Mouse (Mus musculus) myocyte (in vitro differentiated cells): Measurements from ENCODE around the gene Sec14l1. TPM values are rescaled to one million over a fixed set of nuclear protein-coding genes. Genes with fewer than 3 reads are reported as not detected.
A peak's percentile ranks its signal among the peaks of the same experiment; 100 is the strongest.

Experiments used
- H3K27me3 ChIP-seq: one replicate; pipeline ENCODE4 v1.6.1; 2011; ENCODE audit not compliant: control insufficient read depth, insufficient read depth, insufficient read length
- H3K36me3 ChIP-seq: one replicate; pipeline ENCODE4 v1.6.1; 2011; ENCODE audit not compliant: control insufficient read depth, insufficient read depth
- H3K4me2 ChIP-seq: one replicate; pipeline ENCODE4 v1.6.1; 2011; ENCODE audit warnings: low read depth, control low read depth
- H3K4me3 ChIP-seq: one replicate; pipeline ENCODE4 v1.5.1; 2011; ENCODE audit warnings: mild to moderate bottlenecking, control low read depth, moderate library complexity
- H3K79me2 ChIP-seq: one replicate; pipeline ENCODE4 v1.6.1; 2011; ENCODE audit not compliant: control insufficient read depth, insufficient read depth
- H3ac ChIP-seq: one replicate; pipeline ENCODE4 v1.6.1; 2011; ENCODE audit not compliant: control insufficient read depth, insufficient read length
- CEBPB ChIP-seq: IDR thresholded peaks from 2 replicates; pipeline ENCODE4 v1.6.1; 2011; ENCODE audit warnings: mild to moderate bottlenecking, moderate library complexity; ENCODE audit not compliant: poor library complexity, insufficient read depth, severe bottlenecking
- E2F4 ChIP-seq: IDR thresholded peaks from one replicate; pipeline ENCODE4 v1.6.1; 2011; ENCODE audit warnings: mild to moderate bottlenecking, control low read depth, moderate library complexity; ENCODE audit not compliant: insufficient read depth
- MAX ChIP-seq: IDR thresholded peaks from one replicate; pipeline ENCODE4 v1.6.1; 2011; ENCODE audit warnings: low read depth, mild to moderate bottlenecking, control low read depth
- MYOD1 ChIP-seq, 3 experiments: IDR thresholded peaks; one replicate each; pipeline ENCODE4 v1.6.1; 2011; ENCODE audit warnings: control low read depth in 2 of 3, low read depth in 2 of 3, mild to moderate bottlenecking in 2 of 3, moderate library complexity in 1 of 3; ENCODE audit not compliant: insufficient read length in 2 of 3, control insufficient read depth in 1 of 3
- MYOG ChIP-seq, 3 experiments: IDR thresholded peaks; one replicate each; pipeline ENCODE4 v1.6.1; 2011; ENCODE audit warnings: control low read depth in 2 of 3, low read depth in 2 of 3, mild to moderate bottlenecking in 2 of 3; ENCODE audit not compliant: insufficient read length in 2 of 3, control insufficient read depth in 1 of 3, insufficient read depth in 1 of 3
- POLR2A ChIP-seq: IDR thresholded peaks from one replicate; pipeline ENCODE4 v1.6.1; 2011; ENCODE audit warnings: low read depth, mild to moderate bottlenecking, control low read depth, moderate library complexity; ENCODE audit not compliant: insufficient read length
- POLR2AphosphoS2 ChIP-seq: IDR thresholded peaks from one replicate; pipeline ENCODE4 v1.6.1; 2011; ENCODE audit warnings: low read depth, control low read depth; ENCODE audit not compliant: insufficient read length
- REST ChIP-seq: IDR thresholded peaks from one replicate; pipeline ENCODE4 v1.6.1; 2011; ENCODE audit warnings: mild to moderate bottlenecking, control low read depth, moderate library complexity; ENCODE audit not compliant: insufficient read depth, insufficient read length
- SRF ChIP-seq: IDR thresholded peaks from one replicate; pipeline ENCODE4 v1.6.1; 2011; ENCODE audit warnings: low read depth; ENCODE audit not compliant: control insufficient read depth, insufficient read length
- TCF12 ChIP-seq: IDR thresholded peaks from one replicate; pipeline ENCODE4 v1.6.1; 2011; ENCODE audit warnings: mild to moderate bottlenecking, control low read depth; ENCODE audit not compliant: poor library complexity, insufficient read depth, severe bottlenecking
- TCF3 ChIP-seq: IDR thresholded peaks from one replicate; pipeline ENCODE4 v1.6.1; 2011; ENCODE audit warnings: low read depth, control low read depth; ENCODE audit not compliant: insufficient read length
- USF1 ChIP-seq: IDR thresholded peaks from one replicate; pipeline ENCODE4 v1.6.1; 2011; ENCODE audit warnings: low read depth, mild to moderate bottlenecking, control low read depth, moderate library complexity
- polyA plus RNA-seq: library from polyadenylated mRNA; unstranded; fragments of >200 nt; fragmentation: generic; extraction: Trizol; gene quantifications from one replicate; pipeline ENCODE4 v1.2.1, GENCODE M21; 2012; ENCODE audit warnings: missing spikeins

Sec14l1 gene
- polyA plus RNA-seq, 1 experiment: 84.8 TPM

GRCm38 (mm10) chr11:117158343-117158742 is 43.4 kb downstream of the Sec14l1 start:
- H3K36me3 ChIP-seq: peaks cover 20% of the 10 kb centered on the region
- TF ChIP-seq MAX (no peak), TCF3 (no peak), USF1 (no peak), SRF (no peak), MYOD1 (IDR thresholded peaks at IDR 0.05; ENCODE audit: control insufficient read depth in 1 of 3, insufficient read length in 2 of 3, low read depth in 2 of 3) (no peak), POLR2A (no peak), TCF12 (no peak), CEBPB (no peak)
- no peaks in the 10 kb centered on the region for H3K27me3 ChIP-seq

GRCm38 (mm10) chr11:117159257-117159945 is 44.4 kb downstream of the Sec14l1 start:
- Histone ChIP-seq H3K36me3 (peaks cover 20% of the 10 kb centered on the region), H3ac (no peak overlapping the region), H3K79me2 (no peaks in the 10 kb centered on the region), H3K27me3 (no peaks in the 10 kb centered on the region), H3K4me2 (no peak overlapping the region), H3K4me3 (no peak overlapping the region)
- TF ChIP-seq POLR2AphosphoS2: no peak
- no peak for TF ChIP-seq CEBPB
- TF ChIP-seq MYOD1 (IDR thresholded peaks at IDR 0.05; ENCODE audit: control insufficient read depth in 1 of 3, insufficient read length in 2 of 3, low read depth in 2 of 3): no peak
- no peak for TF ChIP-seq TCF3
- no peak for TF ChIP-seq SRF
- TF ChIP-seq E2F4: no peak
- TF ChIP-seq MYOG (IDR thresholded peaks at IDR 0.05; ENCODE audit: control insufficient read depth in 1 of 3, insufficient read depth in 1 of 3, insufficient read length in 2 of 3, low read depth in 2 of 3): no peak
- TF ChIP-seq REST: no peak
- no peak for TF ChIP-seq USF1
- no peak for TF ChIP-seq POLR2A

More at GRCm38 (mm10) chr11:117158343-117158742, 43.4 kb downstream of the Sec14l1 start:
- Histone ChIP-seq H3K4me3 (no peak overlapping the region), H3K4me2 (no peak overlapping the region), H3ac (no peak overlapping the region), H3K79me2 (no peaks in the 10 kb centered on the region)

GRCm38 (mm10) chr11:117159946-117160307 is 45.0 kb downstream of the Sec14l1 start:
- Histone ChIP-seq H3K79me2 (no peaks in the 10 kb centered on the region), H3K4me2 (no peak overlapping the region), H3K27me3 (no peaks in the 10 kb centered on the region), H3ac (no peak overlapping the region), H3K4me3 (no peak overlapping the region), H3K36me3 (peaks cover 20% of the 10 kb centered on the region)
- TF ChIP-seq TCF3 (no peak), USF1 (no peak), MYOG (IDR thresholded peaks at IDR 0.05; ENCODE audit: control insufficient read depth in 1 of 3, insufficient read depth in 1 of 3, insufficient read length in 2 of 3, low read depth in 2 of 3) (no peak), E2F4 (no peak), CEBPB (no peak)

- no peaks in the 10 kb centered on the region for H3K79me2 ChIP-seq
- no peak overlapping the region for H3K4me3 ChIP-seq
- H3K4me2 ChIP-seq: no peak overlapping the region
- no peaks in the 10 kb centered on the region for H3K27me3 ChIP-seq
- no peak overlapping the region for H3ac ChIP-seq
- H3K36me3 ChIP-seq: peaks cover 20% of the 10 kb centered on the region
- TF ChIP-seq E2F4: no peak
- no peak for TF ChIP-seq MYOD1 (IDR thresholded peaks at IDR 0.05; ENCODE audit: control insufficient read depth in 1 of 3, insufficient read length in 2 of 3, low read depth in 2 of 3)
- TF ChIP-seq USF1: no peak
- no peak for TF ChIP-seq CEBPB
- no peak for TF ChIP-seq SRF
Observed at GRCm38 (mm10) chr11:117160791-117161190, 45.8 kb downstream of the Sec14l1 start.

GRCm38 (mm10) chr11:117161574-117161973 is 46.6 kb downstream of the Sec14l1 start:
- H3K4me3 ChIP-seq: no peak overlapping the region
- H3ac ChIP-seq: no peak overlapping the region
- TF ChIP-seq POLR2AphosphoS2: peak; percentile 73
- TF ChIP-seq REST: no peak
- no peak overlapping the region for H3K4me2 ChIP-seq
- H3K27me3 ChIP-seq: no peaks in the 10 kb centered on the region
- H3K36me3 ChIP-seq: peaks cover 14% of the 10 kb centered on the region
- H3K79me2 ChIP-seq: no peaks in the 10 kb centered on the region
